11 mouse cellular contexts compared by ENCODE assay signal in the genomic region with DNA sequence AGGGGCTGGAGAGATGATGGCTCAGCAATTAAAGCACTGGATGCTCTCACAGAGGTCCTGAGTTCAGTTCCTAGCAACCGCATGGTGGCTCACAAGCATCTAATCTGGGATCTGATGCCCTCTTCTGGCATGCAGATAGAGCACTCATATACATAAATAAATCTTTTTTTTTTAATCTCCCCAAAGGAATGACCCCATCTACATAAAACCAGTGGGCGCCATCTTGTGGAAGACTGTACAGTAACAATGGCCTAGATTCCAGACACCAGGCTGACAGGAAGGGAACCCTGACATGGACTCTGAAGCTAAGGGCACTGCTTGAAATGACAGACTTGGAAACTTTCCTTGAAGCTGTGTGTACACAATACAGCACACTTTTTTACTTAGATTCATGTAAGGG. TPM values are rescaled to one million over a fixed set of nuclear protein-coding genes. Genes with fewer than 3 reads are reported as not detected.
DNase-seq lines count a peak whose midpoint lies in the region; ATAC-seq and TF ChIP-seq lines count a peak whose summit lies in the region.
"Had no signal": no experiment of that assay in that cellular context is flagged by ENCODE, and none has a peak within 500 bp of the region (broad histone marks: within the 10 kb centered on the region; RNA-seq: fewer than 3 reads in every experiment).

No protein-coding gene starts in this region.

- H3K36me3 ChIP-seq in heart, postnatal 0 days (replicated peaks; ENCODE audit: control insufficient read depth, insufficient read depth, low read length): no peaks in the 10 kb centered on the region
- no peaks in the 10 kb centered on the region for H3K36me3 ChIP-seq in midbrain, postnatal 0 days (ENCODE audit: insufficient read depth, low read length)
- H3K36me3 ChIP-seq in midbrain, embryonic 11.5 days (ENCODE audit: control insufficient read depth, insufficient read depth, low read length): no peaks in the 10 kb centered on the region

- 89% methylated on average over 2 of the region's 2 CpGs for WGBS in heart, postnatal 0 days
- WGBS in midbrain, postnatal 0 days: 90% methylated on average over 2 of the region's 2 CpGs
- 88% methylated on average over 2 of the region's 2 CpGs for WGBS in midbrain, embryonic 11.5 days

- H3K27ac ChIP-seq in heart, postnatal 0 days (ENCODE audit: low read depth): no peak overlapping the region
- H3K27ac ChIP-seq in midbrain, postnatal 0 days (ENCODE audit: low read depth, low read length): no peak overlapping the region
- H3K27ac ChIP-seq in midbrain, embryonic 11.5 days (ENCODE audit: low read depth, low read length): no peak overlapping the region

- H3K4me3 ChIP-seq in heart, postnatal 0 days (ENCODE audit: low read depth, low read length): no peak overlapping the region
- H3K4me3 ChIP-seq in midbrain, postnatal 0 days (ENCODE audit: low read depth, low read length): no peak overlapping the region
- no peak overlapping the region for H3K4me3 ChIP-seq in midbrain, embryonic 11.5 days (ENCODE audit: low read depth, low read length)

- no peaks in the 10 kb centered on the region for H3K9me3 ChIP-seq in heart, postnatal 0 days (replicated peaks; ENCODE audit: control insufficient read depth, low read length)
- H3K9me3 ChIP-seq in midbrain, postnatal 0 days (ENCODE audit: low read length): no peaks in the 10 kb centered on the region
- H3K9me3 ChIP-seq in midbrain, embryonic 11.5 days (ENCODE audit: control insufficient read depth, low read length): no peaks in the 10 kb centered on the region

- no peak overlapping the region for H3K4me2 ChIP-seq in heart, postnatal 0 days (ENCODE audit: low read depth, low read length)
- no peak overlapping the region for H3K4me2 ChIP-seq in midbrain, postnatal 0 days (ENCODE audit: low read depth, low read length, poor library complexity, severe bottlenecking)
- H3K4me2 ChIP-seq in midbrain, embryonic 11.5 days: no peak overlapping the region

- no peak for ATAC-seq in heart, postnatal 0 days (ENCODE audit: insufficient read depth, low read depth)
- ATAC-seq in midbrain, postnatal 0 days (ENCODE audit: low FRiP score): no peak
- ATAC-seq in midbrain, embryonic 11.5 days (ENCODE audit: low FRiP score): no peak
- no peak for ATAC-seq in inflammation-experienced regulatory T-cells, adult 6 months

- no peak overlapping the region for H3K9ac ChIP-seq in heart, postnatal 0 days (replicated peaks; ENCODE audit: low read depth, low read length)
- no peak overlapping the region for H3K9ac ChIP-seq in midbrain, postnatal 0 days (replicated peaks; ENCODE audit: low read length, poor library complexity, severe bottlenecking)
- H3K9ac ChIP-seq in midbrain, embryonic 11.5 days (ENCODE audit: low read length): no peak overlapping the region

- 0 out of 2 replicates have a peak, but pooled peaks cover 4% of the 10 kb centered on the region for H3K27me3 ChIP-seq in heart, postnatal 0 days (ENCODE audit: control insufficient read depth, insufficient read depth, low read length)
- no peaks in the 10 kb centered on the region for H3K27me3 ChIP-seq in midbrain, postnatal 0 days (ENCODE audit: insufficient read depth, low read length)
- no peaks in the 10 kb centered on the region for H3K27me3 ChIP-seq in midbrain, embryonic 11.5 days (ENCODE audit: control insufficient read depth, insufficient read depth, low read length)

- intact Hi-C loops in left cerebral cortex, postnatal 10 days (cut with DNase I): loop anchor here (10.0 kb wide), 1 partner anchor 186 kb away; the partner anchor contains the start of gene Siah3

- peak; percentile 9 for DNase-seq in heart, postnatal 0 days (ENCODE audit: low spot score)
- DNase-seq in heart, adult 8-10 months (ENCODE audit: low spot score): no peak
- peak; percentile 57 for DNase-seq in midbrain, postnatal 0 days (ENCODE audit: low spot score)
- DNase-seq in midbrain, embryonic 11.5 days (ENCODE audit: low spot score, missing footprints): no peak
- peak; percentile 46 for DNase-seq in embryo, embryonic 11 days
- DNase-seq in thymus, postnatal 14 days: peak; percentile 30
- DNase-seq in left cerebral cortex, postnatal 10 days (ENCODE audit: extremely low spot score in 1 of 2, low spot score in 2 of 2): no peak

- no peak for TF ChIP-seq EP300 in heart, postnatal 0 days (IDR thresholded peaks at IDR 0.05; ENCODE audit: low read depth)

- 0 out of 2 replicates have a peak, but pooled peaks cover 6% of the 10 kb centered on the region for H3K4me1 ChIP-seq in heart, postnatal 0 days (ENCODE audit: control insufficient read depth, insufficient read depth)
- H3K4me1 ChIP-seq in midbrain, postnatal 0 days (ENCODE audit: insufficient read depth, low read length): no peaks in the 10 kb centered on the region
- H3K4me1 ChIP-seq in midbrain, embryonic 11.5 days (ENCODE audit: control insufficient read depth, insufficient read depth, low read length): no peaks in the 10 kb centered on the region

- peak; percentile 41 for TF ChIP-seq CTCF in heart, postnatal 0 days (IDR thresholded peaks at IDR 0.05; ENCODE audit: low read depth)
- peak; percentile 56 for TF ChIP-seq CTCF in midbrain, postnatal 0 days (IDR thresholded peaks at IDR 0.05)

RNA-seq across cellular contexts. Expression of gene Erich6b, which starts 1.2 kb away (rescaled TPM):
- not detected in 2 replicates for total RNA-seq in heart, postnatal 0 days (2014; rRNA removed; ENCODE audit: low replicate concordance)
- polyA plus RNA-seq in heart, postnatal 0 days (2015; fragmentation: Nextera tagmentation; extraction: Ambion mirVana): not detected in 2 replicates
- total RNA-seq in heart, adult 8-10 months (2022): not detected
- total RNA-seq in midbrain, postnatal 0 days (2014; rRNA removed): not detected in 2 replicates
- polyA plus RNA-seq in midbrain, postnatal 0 days (2015; fragmentation: Nextera tagmentation; extraction: Ambion mirVana): not detected in 2 replicates
- polyA plus RNA-seq in midbrain, embryonic 11.5 days (2014; fragmentation: Nextera tagmentation; extraction: Ambion mirVana): not detected in 2 replicates
- total RNA-seq in left cerebral cortex, postnatal 10 days (2021): not detected
- not detected for polyA plus RNA-seq in inflammation-experienced regulatory T-cells, adult 6 months (2017; shearing (Covaris generic))
- polyA plus RNA-seq: heart, embryonic 16.5 days; limb, embryonic 11.5 days; spleen, adult 2 months had no signal

RNA-seq across cellular contexts. Expression of gene Spert, which starts 47.9 kb away (rescaled TPM):
- not detected in 2 replicates for total RNA-seq in heart, postnatal 0 days (2014; rRNA removed; ENCODE audit: low replicate concordance)
- polyA plus RNA-seq in heart, postnatal 0 days (2015; fragmentation: Nextera tagmentation; extraction: Ambion mirVana): not detected in 2 replicates
- total RNA-seq in heart, adult 8-10 months (2022): not detected
- total RNA-seq in midbrain, postnatal 0 days (2014; rRNA removed): not detected in 2 replicates
- polyA plus RNA-seq in midbrain, postnatal 0 days (2015; fragmentation: Nextera tagmentation; extraction: Ambion mirVana): not detected in 2 replicates
- not detected in 2 replicates for polyA plus RNA-seq in midbrain, embryonic 11.5 days (2014; fragmentation: Nextera tagmentation; extraction: Ambion mirVana)
- total RNA-seq in left cerebral cortex, postnatal 10 days (2021): not detected
- polyA plus RNA-seq in inflammation-experienced regulatory T-cells, adult 6 months (2017; shearing (Covaris generic)): not detected
- polyA plus RNA-seq: heart, embryonic 16.5 days; limb, embryonic 11.5 days had no signal

Comparison
In these comparisons a context has a peak if more than half of its experiments do, and no peak if none do; other contexts are left out.
1. DNase-seq: peak in heart, postnatal 0 days (single experiment), midbrain, postnatal 0 days (single experiment), embryo, embryonic 11 days (single experiment) and thymus, postnatal 14 days (single experiment); none in heart, adult 8-10 months (single experiment), midbrain, embryonic 11.5 days (single experiment) and left cerebral cortex, postnatal 10 days (0 of 2).